Mouse (Mus musculus): ENCODE measurements around the gene Supt5.
A peak's percentile ranks its signal among the peaks of the same experiment; 100 is the strongest.
"Not testable (repeated sequence)": the region's sequence is repeated elsewhere in the genome, so short reads cannot be mapped to it uniquely, and the experiment has no call there.

The Supt5 gene

GRCm38 (mm10) chr7:28338108-28338998, at the start of gene Supt5:
Gene Supt5, minus strand, starts transcription at chr7:28338746.
- peak; percentile 95 for DNase-seq

- not testable (repeated sequence) for DNase-seq
Measured at GRCm38 (mm10) chr7:28387384-28387783, 48.8 kb upstream of the Supt5 start.

GRCm38 (mm10) chr7:28386877-28387276, 48.3 kb upstream of the Supt5 start:
- DNase-seq, result not testable (repeated sequence)

GRCm38 (mm10) chr7:28386462-28386861, 47.9 kb upstream of the Supt5 start:
- DNase-seq, result peak; percentile 62

- DNase-seq, result no peak
Measured at GRCm38 (mm10) chr7:28386007-28386406, 47.5 kb upstream of the Supt5 start.

GRCm38 (mm10) chr7:28385196-28385595, 46.6 kb upstream of the Supt5 start:
- DNase-seq, result no peak

- no peak for DNase-seq
Measured at GRCm38 (mm10) chr7:28384162-28384561, 45.6 kb upstream of the Supt5 start.

- no peak for DNase-seq
Measured at GRCm38 (mm10) chr7:28383606-28384005, 45.1 kb upstream of the Supt5 start.

GRCm38 (mm10) chr7:28382981-28383396, 44.4 kb upstream of the Supt5 start:
- no peak for DNase-seq

GRCm38 (mm10) chr7:28382347-28382951, 43.9 kb upstream of the Supt5 start:
- DNase-seq, result no peak

- no peak for DNase-seq
Measured at GRCm38 (mm10) chr7:28381938-28382337, 43.4 kb upstream of the Supt5 start.

- no peak for DNase-seq
Measured at GRCm38 (mm10) chr7:28381017-28381790, 42.7 kb upstream of the Supt5 start.

GRCm38 (mm10) chr7:28380237-28381016, 41.9 kb upstream of the Supt5 start, which contains the start of gene Zfp36:
Gene Zfp36, minus strand, starts transcription at chr7:28380253.
- DNase-seq, result no peak

GRCm38 (mm10) chr7:28378769-28379651, 40.5 kb upstream of the Supt5 start:
- peak; percentile 61 for DNase-seq

GRCm38 (mm10) chr7:28378066-28378690, 39.6 kb upstream of the Supt5 start:
- no peak for DNase-seq

GRCm38 (mm10) chr7:28377190-28378065, 38.9 kb upstream of the Supt5 start:
- peak; percentile 32 for DNase-seq

- no peak for DNase-seq
Measured at GRCm38 (mm10) chr7:28376011-28376771, 37.6 kb upstream of the Supt5 start.

GRCm38 (mm10) chr7:28375176-28375921, 36.8 kb upstream of the Supt5 start:
- peak; percentile 59 for DNase-seq

Measured in cerebellum, adult 11 months (tissue).